Mouse (Mus musculus) gastrocnemius, postnatal 36 days (tissue): ENCODE measurements around the gene Psg16. TPM values are rescaled to one million over a fixed set of nuclear protein-coding genes. Genes with fewer than 3 reads are reported as not detected.
A peak's percentile ranks its signal among the peaks of the same experiment; 100 is the strongest.
"Not testable (repeated sequence)": the region's sequence is repeated elsewhere in the genome, so short reads cannot be mapped to it uniquely, and the experiment has no call there.

Experiments
- DNase-seq, 2 experiments: peaks; one replicate each; pipeline ENCODE4 v3.0.0; 2022
- intact Hi-C: fragments of 180-260 bp; cut with DNase I; formaldehyde crosslinking; loops from one replicate; pipeline ENCODE4 v1.15.1; 2025
- total RNA-seq, 2 experiments: library from RNA; stranded (reverse); gene quantifications; 2 replicates each; pipeline ENCODE4 v1.2.3; 2021

The Psg16 gene
- total RNA-seq, 2 experiments from 2014 or later = 0.07 to 0.13 TPM

DNA sequence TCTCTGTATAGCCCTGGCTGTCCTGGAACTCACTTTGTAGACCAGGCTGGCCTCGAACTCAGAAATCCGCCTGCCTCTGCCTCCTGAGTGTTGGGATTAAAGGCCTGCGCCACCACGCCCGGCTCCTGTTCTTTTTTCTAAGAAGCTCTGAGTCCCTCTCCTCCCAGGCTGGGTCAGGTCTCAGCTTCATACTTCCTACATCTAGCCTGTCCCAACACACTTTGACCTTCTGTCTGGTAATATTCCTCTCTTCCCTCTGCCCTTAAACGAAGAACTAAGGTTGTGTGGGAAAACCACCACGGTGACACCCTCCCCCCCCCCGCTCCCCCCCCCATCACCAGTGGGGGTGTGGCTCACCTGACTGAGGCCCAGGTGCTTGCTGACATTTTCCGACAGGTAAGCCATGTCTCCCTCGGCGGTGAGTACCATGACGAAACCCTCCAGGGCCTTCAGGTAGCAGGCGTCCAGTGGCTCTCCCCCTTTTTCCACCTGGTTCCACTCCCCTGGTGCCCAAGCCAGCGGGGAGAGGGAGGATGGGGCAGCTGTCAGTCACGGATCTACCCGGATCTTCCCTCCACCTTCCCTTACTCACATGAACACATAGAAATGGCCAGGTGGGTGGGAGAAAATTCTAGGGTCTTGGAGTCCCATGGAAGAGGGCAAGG, 19.4 kb upstream of the Psg16 start:
- no peak for DNase-seq

GRCm38 (mm10) chr7:17055287-17055946, 18.4 kb upstream of the Psg16 start:
- intact Hi-C loops = no loop called here
- DNase-seq = no peak

More for the DNA sequence above, 19.4 kb upstream of the Psg16 start:
- intact Hi-C loops = loop anchor here (5.0 kb wide), 1 partner anchor 47 kb away; no protein-coding TSS in a partner anchor

DNA sequence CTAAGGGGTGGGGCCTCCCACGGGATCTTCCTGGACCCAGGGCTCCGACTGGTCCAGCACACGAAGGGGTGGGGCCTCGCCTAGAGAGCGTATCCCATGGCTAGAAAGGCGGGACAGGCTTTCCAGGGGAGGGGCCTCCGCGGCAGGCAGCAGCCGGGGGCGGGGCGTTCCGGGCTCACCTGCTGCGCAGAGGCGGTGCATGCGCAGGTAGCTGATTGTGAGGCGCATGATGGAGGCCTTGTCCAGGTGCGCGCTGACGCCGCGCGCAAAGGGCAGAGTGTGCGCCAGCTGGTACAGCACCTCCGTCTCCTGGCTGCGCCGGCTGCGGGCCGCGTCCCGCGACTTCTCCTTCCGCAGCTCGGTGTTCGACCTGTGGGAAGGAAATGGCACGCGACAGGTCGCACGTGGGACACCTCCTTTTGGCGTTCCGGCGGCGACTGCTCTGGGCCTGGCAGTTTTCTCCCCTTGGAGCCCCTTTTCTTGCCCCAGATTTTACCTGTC, 17.7 kb upstream of the Psg16 start:
- peak; percentile 59 to 86 for DNase-seq
- intact Hi-C loops = no loop called here

DNA sequence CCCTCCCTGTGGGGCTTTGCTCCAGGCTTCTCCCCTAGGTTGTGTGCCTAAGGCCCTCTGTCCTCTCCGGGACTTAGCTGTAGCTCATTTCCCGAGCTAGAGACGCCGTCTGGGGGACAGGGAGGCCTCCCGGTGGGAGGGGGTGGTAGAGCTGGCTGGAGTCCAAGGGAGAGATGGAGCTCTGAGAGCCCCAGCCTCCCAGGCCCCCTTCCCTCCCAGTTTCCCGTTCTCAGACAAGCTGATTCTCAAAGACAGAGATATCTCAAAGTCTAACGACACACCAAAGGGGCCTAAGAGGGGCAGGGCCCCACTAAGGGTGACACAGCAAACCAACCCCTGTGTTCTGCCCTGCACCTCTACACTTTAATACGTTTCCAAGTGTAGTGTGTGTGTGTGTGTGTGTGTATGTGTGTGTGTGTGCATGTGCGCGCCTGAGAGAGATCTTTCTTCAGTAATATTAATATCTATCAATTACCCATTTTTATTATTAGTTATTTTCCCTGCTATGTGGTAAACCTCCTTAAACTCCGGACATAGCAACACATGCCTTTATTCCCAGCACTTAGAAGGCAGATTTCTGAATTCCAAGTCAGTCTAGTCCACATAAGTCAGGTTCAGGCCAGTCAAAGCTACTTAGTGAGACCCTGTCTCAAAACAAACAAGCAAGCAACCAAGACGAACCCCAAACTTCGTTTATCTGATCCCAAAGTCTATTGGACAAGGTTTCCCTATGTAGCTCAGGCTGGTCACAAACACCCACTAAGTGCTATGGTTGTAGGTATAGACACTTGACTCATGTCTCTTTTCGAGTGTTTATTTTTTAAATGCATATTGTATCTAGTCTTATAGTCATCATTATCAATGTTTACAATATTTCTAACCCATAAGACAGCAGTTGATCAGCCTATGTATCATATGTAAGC, 17.0 kb upstream of the Psg16 start:
- no peak for DNase-seq
- intact Hi-C loops = no loop called here

DNA sequence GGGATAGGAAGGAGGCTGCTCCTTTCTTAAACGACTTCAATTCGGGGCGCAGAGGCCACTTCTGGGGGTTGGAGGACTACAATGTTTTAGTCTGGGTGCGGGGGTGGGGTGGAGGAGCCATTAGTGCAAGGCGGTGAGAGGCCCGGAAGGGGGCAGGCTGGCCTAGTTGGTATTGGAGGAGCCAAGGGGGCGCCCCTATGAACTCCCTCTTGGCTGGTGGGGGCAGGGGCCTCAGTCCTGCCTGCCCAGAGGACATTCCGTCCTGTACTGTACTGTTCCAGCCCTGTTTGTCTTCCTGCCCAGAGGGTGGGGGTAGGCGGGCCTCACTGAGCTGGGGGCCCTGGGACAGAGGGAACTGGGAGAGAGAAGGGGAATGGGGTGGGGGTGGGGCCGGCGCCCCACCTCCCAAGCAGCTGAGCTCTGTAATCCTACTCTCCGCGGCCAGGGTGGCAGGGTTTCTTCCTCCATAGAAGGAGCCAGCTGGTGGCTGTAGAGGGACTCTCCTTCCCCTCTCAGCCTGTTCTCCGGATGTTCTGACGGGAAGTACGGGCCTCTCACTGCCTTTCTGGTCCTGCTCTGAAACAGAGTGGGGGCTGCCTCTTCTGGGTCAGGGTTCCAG, 15.7 kb upstream of the Psg16 start:
- intact Hi-C loops = no loop called here

GRCm38 (mm10) chr7:17058816-17059462, 14.9 kb upstream of the Psg16 start:
- intact Hi-C loops = no loop called here
- DNase-seq = peak; percentile 26 to 38

More for the DNA sequence above, 15.7 kb upstream of the Psg16 start:
- DNase-seq = peak; percentile 66 to 92

DNA sequence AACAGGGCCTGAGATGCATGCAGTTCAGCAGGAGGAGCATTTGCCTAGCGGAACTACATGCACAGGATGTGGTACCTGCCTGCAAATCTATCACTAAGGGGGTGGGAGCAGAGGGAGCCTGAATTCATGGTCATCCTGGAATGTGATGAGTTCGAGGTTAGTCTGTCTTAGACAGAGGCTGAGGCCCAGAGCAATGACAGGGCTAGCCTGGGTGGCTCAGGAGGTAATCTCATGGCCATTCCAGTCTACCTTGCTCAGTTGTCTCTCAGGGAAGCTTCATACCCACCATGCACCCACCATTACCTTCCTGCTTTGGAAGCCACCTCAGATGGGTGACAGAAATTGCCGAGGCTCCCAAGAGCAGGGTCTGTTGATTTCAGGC, 14.4 kb upstream of the Psg16 start:
- no peak for DNase-seq
- intact Hi-C loops = no loop called here

DNA sequence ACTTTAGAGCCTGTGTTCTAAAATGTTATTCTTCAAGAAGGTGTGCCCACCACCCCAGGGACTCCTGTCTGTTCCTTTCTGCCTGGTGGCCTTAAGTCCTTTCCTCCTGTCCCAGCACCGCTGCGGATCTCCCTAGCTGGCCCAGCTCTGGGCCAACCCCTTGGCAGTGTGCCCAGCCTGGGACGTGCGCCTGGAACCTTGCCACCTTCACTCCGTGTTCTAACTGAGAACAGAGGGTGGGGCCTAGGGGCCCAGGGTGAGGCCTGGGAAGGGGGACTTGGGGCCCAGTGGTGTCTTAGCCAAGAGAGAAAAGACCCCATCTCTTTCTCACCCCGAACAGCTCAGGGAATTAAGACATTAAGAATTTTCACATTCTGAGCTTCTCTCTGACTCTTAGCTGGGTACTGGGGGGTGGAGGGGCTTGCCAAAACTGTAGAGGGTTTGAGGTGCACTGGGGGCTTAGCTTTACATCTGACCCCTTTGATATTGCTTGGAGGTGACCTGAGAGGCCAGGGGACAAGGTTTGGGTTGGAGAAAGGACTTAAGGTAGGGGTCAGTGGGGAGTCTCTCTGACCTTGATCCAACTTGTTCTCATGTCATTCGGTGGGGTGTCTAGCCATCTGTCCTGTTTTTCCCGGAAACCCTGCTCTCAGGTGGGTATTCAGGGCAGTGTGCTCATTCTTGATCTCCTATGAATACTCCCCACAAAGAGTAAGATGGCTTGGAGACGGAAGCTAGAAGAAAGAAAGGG, 13.6 kb upstream of the Psg16 start:
- intact Hi-C loops = loop anchor here (5.0 kb wide), 1 partner anchor 128 kb away; no protein-coding TSS in a partner anchor
- peak; percentile 96 to 98 for DNase-seq

GRCm38 (mm10) chr7:17060782-17061605, 12.8 kb upstream of the Psg16 start:
- intact Hi-C loops = loop anchor here (5.0 kb wide), 1 partner anchor 129 kb away; no protein-coding TSS in a partner anchor
- DNase-seq = peak; percentile 39 to 62

- peak in 1 of 2 experiments; percentile 64 for DNase-seq
These were observed 11.5 kb upstream of the Psg16 start, which contains the start of gene Hif3a for GRCm38 (mm10) chr7:17062389-17062788. TSS of gene Hif3a (minus strand) at chr7:17062427.

DNA sequence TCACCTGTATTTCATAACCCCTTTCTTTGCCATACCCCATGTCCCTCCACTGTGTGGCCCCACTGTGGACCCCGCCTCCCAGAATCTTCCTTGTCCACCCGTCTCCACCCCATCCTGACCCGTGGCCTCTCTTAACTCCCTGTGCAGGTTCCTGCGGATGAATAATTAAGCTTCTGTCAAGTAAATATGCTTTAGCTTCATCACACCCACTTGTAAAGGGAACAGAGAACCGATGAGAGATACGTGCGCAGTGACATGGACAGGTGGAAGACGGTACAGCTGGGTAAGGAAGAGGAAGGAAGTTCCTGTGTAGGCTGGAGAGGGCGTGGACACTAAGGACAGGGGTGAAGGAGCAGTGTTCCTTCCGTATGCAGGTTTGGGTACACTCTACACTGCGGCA, 11.0 kb upstream of the Psg16 start:
- intact Hi-C loops = loop anchor here (5.0 kb wide), 1 partner anchor 131 kb away; no protein-coding TSS in a partner anchor
- DNase-seq = no peak

More at GRCm38 (mm10) chr7:17062389-17062788, 11.5 kb upstream of the Psg16 start, which contains the start of gene Hif3a:
- intact Hi-C loops = loop anchor here (5.0 kb wide), 1 partner anchor 130 kb away; no protein-coding TSS in a partner anchor

- no peak for DNase-seq
- intact Hi-C loops = loop anchor here (2.0 kb wide), 1 partner anchor 115 kb away; no protein-coding TSS in a partner anchor
These were observed 8.2 kb upstream of the Psg16 start for GRCm38 (mm10) chr7:17065620-17066019.

DNA sequence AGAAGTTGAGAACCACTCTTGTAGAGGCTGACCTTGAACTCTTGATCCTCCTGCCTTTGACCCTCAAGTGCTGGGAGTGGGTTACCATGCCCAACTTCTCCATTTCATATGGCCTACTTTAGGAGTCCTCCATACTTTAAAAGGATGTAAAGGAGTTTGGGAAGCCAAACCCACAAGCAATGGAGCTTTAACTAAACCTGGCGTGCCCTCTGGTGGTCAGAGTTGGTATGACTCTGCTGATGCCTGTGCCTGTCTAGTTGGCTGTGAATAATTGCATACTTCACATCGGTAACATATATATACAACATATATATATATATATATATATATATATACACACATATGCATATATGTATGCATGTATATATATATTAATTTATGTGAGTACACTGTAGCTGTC, 7.4 kb upstream of the Psg16 start:
- peak; percentile 75 to 79 for DNase-seq
- intact Hi-C loops = loop anchor here (2.0 kb wide), 1 partner anchor 116 kb away; no protein-coding TSS in a partner anchor

DNA sequence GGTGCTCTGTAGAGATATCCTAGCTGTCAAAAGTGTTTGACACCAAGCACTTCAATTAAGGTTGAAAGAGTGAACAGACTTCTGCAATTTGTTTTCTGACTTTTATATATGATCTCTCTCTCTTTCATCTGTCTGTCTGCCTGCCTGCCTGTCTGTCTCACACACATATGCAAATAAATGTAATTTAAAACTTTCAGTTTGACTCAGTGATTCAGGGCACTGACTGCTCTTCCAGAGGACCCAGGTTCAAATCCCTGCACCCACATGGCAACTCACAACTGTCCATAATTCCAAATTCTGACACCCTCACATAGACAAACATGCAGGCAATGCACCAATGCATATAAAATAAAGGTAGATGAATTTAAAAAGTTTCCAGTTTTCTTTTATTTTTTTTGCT, 6.8 kb upstream of the Psg16 start:
- intact Hi-C loops = loop anchor here (2.0 kb wide), 1 partner anchor 116 kb away; no protein-coding TSS in a partner anchor
- DNase-seq = no peak

DNA sequence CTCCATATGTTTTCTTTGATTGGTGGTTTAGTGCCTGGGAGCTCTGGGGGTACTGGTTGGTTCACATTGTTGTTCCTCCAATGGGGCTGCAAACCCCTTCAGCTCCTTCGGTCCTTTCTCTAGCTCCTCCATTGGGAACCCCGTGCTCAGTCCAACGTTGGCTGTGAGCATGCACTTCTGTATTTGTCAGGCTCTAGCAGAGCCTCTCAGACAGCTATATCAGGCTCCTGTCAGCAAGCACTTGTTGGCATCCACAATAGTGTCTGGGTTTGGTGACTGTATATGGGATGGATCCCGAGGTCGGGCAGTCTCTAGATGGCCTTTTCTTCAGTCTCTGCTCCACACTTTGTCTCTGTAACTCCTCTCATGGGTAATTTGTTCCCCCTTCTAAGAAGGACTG, 6.2 kb upstream of the Psg16 start:
- intact Hi-C loops = loop anchor here (2.0 kb wide), 1 partner anchor 117 kb away; no protein-coding TSS in a partner anchor
- not testable (repeated sequence) for DNase-seq

DNA sequence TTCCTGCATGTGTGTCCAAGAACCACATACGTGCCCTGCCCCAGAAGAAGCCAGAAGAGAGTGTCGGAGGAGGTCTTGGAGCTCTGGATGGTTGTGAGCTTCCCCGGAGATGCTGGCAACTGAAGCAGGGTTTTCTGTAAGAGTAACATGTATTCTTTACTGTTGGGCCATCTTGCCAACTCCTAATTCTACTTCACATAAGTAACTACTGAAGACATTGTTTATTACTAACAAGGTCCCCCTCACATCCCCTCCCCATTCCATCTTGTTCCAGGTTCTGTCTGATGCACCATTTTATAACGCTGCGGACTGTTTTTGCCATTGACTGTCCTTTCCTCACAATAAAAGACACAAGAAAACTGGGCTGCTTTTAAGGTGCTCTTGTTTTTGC, 332 bp upstream of the Psg16 start:
- intact Hi-C loops = no loop called here
- DNase-seq = no peak

GRCm38 (mm10) chr7:17076542-17076941, 2.7 kb downstream of the Psg16 start:
- intact Hi-C loops = no loop called here
- no peak for DNase-seq
